Mouse (Mus musculus) liver, embryonic 16.5 days (tissue): ENCODE results near the gene Peli2. TPM values are rescaled to one million over a fixed set of nuclear protein-coding genes. Genes with fewer than 3 reads are reported as not detected.

Experiments used
- ATAC-seq: fragments of 200-750 bp; cut with Nextera tagmentation; 2 replicates; pipeline ENCODE4 v1.8.0; 2017; ENCODE audit warnings: low read depth, mild to moderate bottlenecking, moderate number of reproducible peaks, moderate library complexity
- H3K27ac ChIP-seq: fragments of 300-500 bp; sonication (generic); 2 replicates; pipeline ENCODE4 v1.5.1; 2014; ENCODE audit warnings: mild to moderate bottlenecking, low read length
- H3K27me3 ChIP-seq: fragments of 300-500 bp; sonication (generic); 2 replicates; pipeline ENCODE4 v1.6.1; 2014; ENCODE audit warnings: low read depth, low read length, mixed read lengths; ENCODE audit not compliant: control insufficient read depth, insufficient read depth
- H3K36me3 ChIP-seq: fragments of 300-500 bp; sonication (generic); 2 replicates; pipeline ENCODE4 v1.6.1; 2014; ENCODE audit warnings: mild to moderate bottlenecking; ENCODE audit not compliant: control insufficient read depth, insufficient read depth
- H3K4me1 ChIP-seq: fragments of 300-500 bp; sonication (generic); 2 replicates; pipeline ENCODE4 v1.6.1; 2014; ENCODE audit warnings: low read depth, low read length, mixed read lengths; ENCODE audit not compliant: control insufficient read depth
- H3K4me2 ChIP-seq: fragments of 300-500 bp; sonication (generic); 2 replicates; pipeline ENCODE4 v1.6.1; 2014; ENCODE audit warnings: low read depth, low read length, mixed read lengths
- H3K4me3 ChIP-seq: fragments of 300-500 bp; sonication (generic); 2 replicates; pipeline ENCODE4 v1.5.1; 2014; ENCODE audit warnings: low read depth, mild to moderate bottlenecking, low read length
- H3K9ac ChIP-seq: fragments of 300-500 bp; sonication (generic); 2 replicates; pipeline ENCODE4 v1.6.1; 2014; ENCODE audit warnings: low read depth, low read length
- H3K9me3 ChIP-seq: fragments of 300-500 bp; sonication (generic); replicated peaks from 2 replicates; pipeline ENCODE4 v1.6.1; 2016; ENCODE audit warnings: low read length; ENCODE audit not compliant: control insufficient read depth
- WGBS: fragments of 180-500 bp; shearing (Covaris S2); extraction: QIAGEN DNeasy Blood & Tissue Kit; methylation state at CpG from one replicate; pipeline ENCODE4 v1.1.7; 2014; ENCODE audit not compliant: insufficient replicate concordance; 5-methylcytosine and 5-hydroxymethylcytosine counted together
- polyA plus RNA-seq: library from polyadenylated mRNA; unstranded; fragments of >200 nt; fragmentation: Nextera tagmentation; extraction: Ambion mirVana; gene quantifications from 2 replicates; pipeline ENCODE4 v1.2.1, GENCODE M21; 2015

Gene Peli2
- polyA plus RNA-seq, 1 experiment from 2014 or later: 1.7 TPM

- H3K4me1 ChIP-seq: no peaks in the 10 kb centered on the region
- no peak overlapping the region for H3K4me3 ChIP-seq
- H3K27me3 ChIP-seq: no peaks in the 10 kb centered on the region
- H3K4me2 ChIP-seq: no peak overlapping the region
- H3K9ac ChIP-seq: no peak overlapping the region
- no peaks in the 10 kb centered on the region for H3K9me3 ChIP-seq
- no peak overlapping the region for H3K27ac ChIP-seq
- no peak for ATAC-seq
- WGBS: 74% methylated on average over 4 of the region's 4 CpGs
- H3K36me3 ChIP-seq: no peaks in the 10 kb centered on the region
Observed at GRCm38 (mm10) chr14:48174356-48174755, 53.7 kb downstream of the Peli2 start.

GRCm38 (mm10) chr14:48175115-48175514, 54.5 kb downstream of the Peli2 start:
- H3K27me3 ChIP-seq: no peaks in the 10 kb centered on the region
- H3K27ac ChIP-seq: no peak overlapping the region
- H3K36me3 ChIP-seq: no peaks in the 10 kb centered on the region
- H3K4me2 ChIP-seq: no peak overlapping the region
- H3K9ac ChIP-seq: no peak overlapping the region
- no peaks in the 10 kb centered on the region for H3K9me3 ChIP-seq
- H3K4me1 ChIP-seq: no peaks in the 10 kb centered on the region
- WGBS: 72% methylated on average over 8 of the region's 8 CpGs
- H3K4me3 ChIP-seq: no peak overlapping the region
- no peak for ATAC-seq

GRCm38 (mm10) chr14:48178304-48178995, 57.8 kb downstream of the Peli2 start:
- 44% methylated on average over 15 of the region's 15 CpGs for WGBS
- Histone ChIP-seq H3K27ac (no peak overlapping the region), H3K9me3 (no peaks in the 10 kb centered on the region), H3K27me3 (no peaks in the 10 kb centered on the region), H3K4me3 (no peak overlapping the region), H3K9ac (no peak overlapping the region), H3K36me3 (no peaks in the 10 kb centered on the region), H3K4me2 (no peak overlapping the region), H3K4me1 (no peaks in the 10 kb centered on the region)
- no peak for ATAC-seq

GRCm38 (mm10) chr14:48179021-48179420, 58.4 kb downstream of the Peli2 start:
- ATAC-seq: no peak
- H3K27me3 ChIP-seq: no peaks in the 10 kb centered on the region
- 73% methylated on average over 8 of the region's 8 CpGs for whole genome bisulfite sequencing
- H3K9me3 ChIP-seq: no peaks in the 10 kb centered on the region
- no peak overlapping the region for H3K4me2 ChIP-seq
- H3K36me3 ChIP-seq: no peaks in the 10 kb centered on the region
- H3K4me3 ChIP-seq: no peak overlapping the region
- no peak overlapping the region for H3K27ac ChIP-seq
- no peak overlapping the region for H3K9ac ChIP-seq
- H3K4me1 ChIP-seq: no peaks in the 10 kb centered on the region

- WGBS: 56% methylated on average over 6 of the region's 6 CpGs
- Histone ChIP-seq H3K9me3 (no peaks in the 10 kb centered on the region), H3K4me2 (no peak overlapping the region), H3K27ac (no peak overlapping the region), H3K4me1 (no peaks in the 10 kb centered on the region), H3K9ac (no peak overlapping the region), H3K36me3 (no peaks in the 10 kb centered on the region), H3K4me3 (no peak overlapping the region), H3K27me3 (no peaks in the 10 kb centered on the region)
- ATAC-seq: no peak
Observed at GRCm38 (mm10) chr14:48186302-48186701, 65.7 kb downstream of the Peli2 start.

GRCm38 (mm10) chr14:48187100-48187499, 66.5 kb downstream of the Peli2 start:
- ATAC-seq: no peak
- H3K9ac ChIP-seq: no peak overlapping the region
- no peaks in the 10 kb centered on the region for H3K9me3 ChIP-seq
- no peaks in the 10 kb centered on the region for H3K36me3 ChIP-seq
- WGBS: 62% methylated on average over 9 of the region's 9 CpGs
- no peak overlapping the region for H3K4me2 ChIP-seq
- H3K27ac ChIP-seq: no peak overlapping the region
- no peaks in the 10 kb centered on the region for H3K4me1 ChIP-seq
- H3K27me3 ChIP-seq: no peaks in the 10 kb centered on the region
- H3K4me3 ChIP-seq: no peak overlapping the region

- no peaks in the 10 kb centered on the region for H3K27me3 ChIP-seq
- H3K4me1 ChIP-seq: no peaks in the 10 kb centered on the region
- no peak overlapping the region for H3K27ac ChIP-seq
- WGBS: 41% methylated on average over 8 of the region's 8 CpGs
- H3K9ac ChIP-seq: no peak overlapping the region
- no peaks in the 10 kb centered on the region for H3K9me3 ChIP-seq
- no peaks in the 10 kb centered on the region for H3K36me3 ChIP-seq
- no peak overlapping the region for H3K4me3 ChIP-seq
- ATAC-seq: no peak
- H3K4me2 ChIP-seq: no peak overlapping the region
Observed at GRCm38 (mm10) chr14:48189330-48189729, 68.7 kb downstream of the Peli2 start.

- H3K9ac ChIP-seq: no peak overlapping the region
- no peaks in the 10 kb centered on the region for H3K4me1 ChIP-seq
- WGBS: 75% methylated on average over 5 of the region's 5 CpGs
- no peak overlapping the region for H3K27ac ChIP-seq
- H3K36me3 ChIP-seq: no peaks in the 10 kb centered on the region
- H3K4me3 ChIP-seq: no peak overlapping the region
- no peak overlapping the region for H3K4me2 ChIP-seq
- no peak for ATAC-seq
- no peaks in the 10 kb centered on the region for H3K27me3 ChIP-seq
- no peaks in the 10 kb centered on the region for H3K9me3 ChIP-seq
Observed at GRCm38 (mm10) chr14:48190946-48191345, 70.3 kb downstream of the Peli2 start.

GRCm38 (mm10) chr14:48191925-48192324, 71.3 kb downstream of the Peli2 start:
- Histone ChIP-seq H3K27me3 (no peaks in the 10 kb centered on the region), H3K36me3 (no peaks in the 10 kb centered on the region), H3K4me2 (no peak overlapping the region), H3K27ac (no peak overlapping the region), H3K4me1 (no peaks in the 10 kb centered on the region), H3K9ac (no peak overlapping the region), H3K4me3 (no peak overlapping the region), H3K9me3 (no peaks in the 10 kb centered on the region)
- 67% methylated on average over 3 of the region's 3 CpGs for WGBS
- no peak for ATAC-seq
